Mouse (Mus musculus) liver, postnatal 0 days (tissue): ENCODE results near the gene Slc26a10. TPM values are rescaled to one million over a fixed set of nuclear protein-coding genes. Genes with fewer than 3 reads are reported as not detected.

Experiments
- ATAC-seq: fragments of 200-750 bp; cut with Nextera tagmentation; 2 replicates; pipeline ENCODE4 v1.8.0; 2017; ENCODE audit warnings: mild to moderate bottlenecking, moderate library complexity
- DNase-seq: peaks from one replicate; pipeline ENCODE4 v3.0.0-alpha.2; 2016
- H3K27ac ChIP-seq: fragments of 300-500 bp; sonication (generic); 2 replicates; pipeline ENCODE4 v1.5.1; 2014; ENCODE audit warnings: antibody characterized with exemption, moderate library complexity, mild to moderate bottlenecking, low read depth
- H3K27me3 ChIP-seq: fragments of 300-500 bp; sonication (generic); 2 replicates; pipeline ENCODE4 v1.6.1; 2014; ENCODE audit warnings: low read length, control low read depth, mixed read lengths; ENCODE audit not compliant: insufficient read depth
- H3K36me3 ChIP-seq: fragments of 300-500 bp; sonication (generic); replicated peaks from 2 replicates; pipeline ENCODE4 v1.6.1; 2014; ENCODE audit warnings: mild to moderate bottlenecking, control low read depth, low read length, moderate library complexity, mixed read lengths; ENCODE audit not compliant: insufficient read depth
- H3K4me1 ChIP-seq: fragments of 300-500 bp; sonication (generic); 2 replicates; pipeline ENCODE4 v1.6.1; 2014; ENCODE audit warnings: antibody characterized with exemption, mild to moderate bottlenecking, control low read depth; ENCODE audit not compliant: insufficient read depth
- H3K4me2 ChIP-seq: fragments of 300-500 bp; sonication (generic); 2 replicates; pipeline ENCODE4 v1.6.1; 2014; ENCODE audit warnings: low read depth, mild to moderate bottlenecking, low read length, moderate library complexity, mixed read lengths
- H3K4me3 ChIP-seq: fragments of 300-500 bp; sonication (generic); 2 replicates; pipeline ENCODE4 v1.5.1; 2014; ENCODE audit warnings: low read depth, low read length
- H3K9ac ChIP-seq: fragments of 300-500 bp; sonication (generic); replicated peaks from 2 replicates; pipeline ENCODE4 v1.6.1; 2014; ENCODE audit warnings: mild to moderate bottlenecking, moderate library complexity
- H3K9me3 ChIP-seq: fragments of 300-500 bp; sonication (generic); 2 replicates; pipeline ENCODE4 v1.6.1; 2016; ENCODE audit warnings: mild to moderate bottlenecking, control low read depth, low read length, mixed read lengths
- CTCF ChIP-seq: sonication (generic); IDR thresholded peaks from 2 replicates; pipeline ENCODE4 v1.5.1; 2016; ENCODE audit warnings: antibody characterized with exemption, low read depth
- EP300 ChIP-seq: IDR thresholded peaks from 2 replicates; pipeline ENCODE4 v1.6.1; 2016; ENCODE audit warnings: antibody characterized with exemption, low read depth, mild to moderate bottlenecking
- WGBS: fragments of 180-500 bp; shearing (Covaris S2); extraction: QIAGEN DNeasy Blood & Tissue Kit; methylation state at CpG from one replicate; pipeline ENCODE4 v1.1.7; 2014; ENCODE audit not compliant: insufficient replicate concordance; 5-methylcytosine and 5-hydroxymethylcytosine counted together
- polyA plus RNA-seq: library from polyadenylated mRNA; unstranded; fragments of >200 nt; fragmentation: Nextera tagmentation; extraction: Ambion mirVana; gene quantifications from 2 replicates; pipeline ENCODE4 v1.2.1, GENCODE M21; 2015

The Slc26a10 gene
- polyA plus RNA-seq, 1 experiment from 2014 or later = 2.0 TPM

GRCm38 (mm10) chr10:127166771-127167613, 13.5 kb downstream of the Slc26a10 start:
- peaks cover 12% of the 10 kb centered on the region for H3K36me3 ChIP-seq
- 0 out of 2 replicates have a peak, but pooled peaks cover 3% of the 10 kb centered on the region for H3K27me3 ChIP-seq
- H3K4me2 ChIP-seq = peak overlapping the region; percentile 80
- peaks cover 32% of the 10 kb centered on the region for H3K4me1 ChIP-seq
- peak overlapping the region; percentile 92; the same call in 1 of the 2 replicates for H3K9ac ChIP-seq
- ATAC-seq = no peak
- TF ChIP-seq CTCF (no peak), EP300 (no peak)
- 30% methylated on average over 15 of the region's 15 CpGs for WGBS
- peak overlapping the region; percentile 66 for H3K4me3 ChIP-seq
- H3K9me3 ChIP-seq = no peaks in the 10 kb centered on the region
- H3K27ac ChIP-seq = peak overlapping the region; percentile 95
- DNase-seq = no peak

- no peak for DNase-seq
- Histone ChIP-seq H3K4me2 (peak overlapping the region; percentile 80), H3K9ac (peak overlapping the region; percentile 92), H3K4me1 (peaks cover 32% of the 10 kb centered on the region), H3K27me3 (0 out of 2 replicates have a peak, but pooled peaks cover 3% of the 10 kb centered on the region), H3K9me3 (no peaks in the 10 kb centered on the region), H3K36me3 (peaks cover 8% of the 10 kb centered on the region), H3K27ac (peak overlapping the region; percentile 95), H3K4me3 (peak overlapping the region; percentile 66)
- no peak for TF ChIP-seq EP300
- TF ChIP-seq CTCF = no peak
- WGBS = 12% methylated on average over 11 of the region's 11 CpGs
- ATAC-seq = no peak
Observed at GRCm38 (mm10) chr10:127166404-127166715, 14.1 kb downstream of the Slc26a10 start.

GRCm38 (mm10) chr10:127165654-127166403, 14.6 kb downstream of the Slc26a10 start:
- peak; percentile 67 for DNase-seq
- H3K9me3 ChIP-seq = no peaks in the 10 kb centered on the region
- 0 out of 2 replicates have a peak, but pooled peaks cover 3% of the 10 kb centered on the region for H3K27me3 ChIP-seq

GRCm38 (mm10) chr10:127165354-127165653, 15.1 kb downstream of the Slc26a10 start:
- peak overlapping the region; percentile 95 for H3K27ac ChIP-seq
- no peak for TF ChIP-seq EP300
- no peak for TF ChIP-seq CTCF
- peaks cover 24% of the 10 kb centered on the region for H3K4me1 ChIP-seq
- no peaks in the 10 kb centered on the region for H3K9me3 ChIP-seq
- peaks cover 8% of the 10 kb centered on the region for H3K36me3 ChIP-seq
- WGBS = 0% methylated on average over 27 of the region's 42 CpGs
- H3K4me3 ChIP-seq = peak overlapping the region; percentile 66
- DNase-seq (no peak), ATAC-seq (peak; percentile 32)
- peak overlapping the region; percentile 80 for H3K4me2 ChIP-seq
- H3K9ac ChIP-seq = peak overlapping the region; percentile 92
- 0 out of 2 replicates have a peak, but pooled peaks cover 3% of the 10 kb centered on the region for H3K27me3 ChIP-seq

More at GRCm38 (mm10) chr10:127165654-127166403, 14.6 kb downstream of the Slc26a10 start:
- 1% methylated on average over 51 of the region's 56 CpGs for WGBS
- Histone ChIP-seq H3K36me3 (peaks cover 8% of the 10 kb centered on the region), H3K4me3 (peak overlapping the region; percentile 66), H3K4me2 (peak overlapping the region; percentile 80), H3K27ac (peak overlapping the region; percentile 95), H3K4me1 (peaks cover 29% of the 10 kb centered on the region), H3K9ac (peak overlapping the region; percentile 92)
- TF ChIP-seq EP300 (no peak), CTCF (no peak)
- peak; percentile 51 for ATAC-seq

- 2% methylated on average over 45 of the region's 52 CpGs for whole genome bisulfite sequencing
- peaks cover 20% of the 10 kb centered on the region for H3K4me1 ChIP-seq
Observed at GRCm38 (mm10) chr10:127164631-127165353, 15.7 kb downstream of the Slc26a10 start, which contains the start of gene B4galnt1. B4galnt1 (plus strand) TSS chr10:127165225.

More at GRCm38 (mm10) chr10:127164631-127165353, 15.7 kb downstream of the Slc26a10 start, which contains the start of gene B4galnt1:
- Histone ChIP-seq H3K4me3 (peak within 1 kb of the TSS; percentile 66), H3K9ac (peak within 1 kb of the TSS; percentile 92), H3K27me3 (0 out of 2 replicates have a peak, but pooled peaks cover 3% of the 10 kb centered on the region), H3K36me3 (peaks cover 8% of the 10 kb centered on the region), H3K9me3 (no peaks in the 10 kb centered on the region), H3K4me2 (peak within 1 kb of the TSS; percentile 80), H3K27ac (peak within 1 kb of the TSS; percentile 95)
- TF ChIP-seq EP300 = no peak
- TF ChIP-seq CTCF = peak; percentile 91
- DNase-seq = peak; percentile 85
- ATAC-seq = peak; percentile 82
